Mouse (Mus musculus) stomach, postnatal 0 days (tissue): ENCODE data around the gene Lrrc25.

Experiments used
- CTCF ChIP-seq: IDR thresholded peaks from 2 replicates; pipeline ENCODE4 v1.5.1; 2016; ENCODE audit warnings: antibody characterized with exemption, low read depth, mild to moderate bottlenecking, moderate library complexity
- EP300 ChIP-seq: optimal IDR thresholded peaks from 2 replicates; pipeline ENCODE3; 2016; ENCODE audit warnings: antibody characterized with exemption

- no peak for TF ChIP-seq EP300
- TF ChIP-seq CTCF, result no peak
Observed at GRCm38 (mm10) chr8:70608749-70609367, 7.1 kb upstream of the Lrrc25 start, which contains the start of gene Ssbp4.
